Mouse (Mus musculus): ENCODE measurements at regions not wholly inside any gene's neighbourhood (a gene's known extent, or its start where the extent isn't known, plus 50 kb on each side); places are given as distances from the start of the nearest gene placed in this dataset.
A peak's percentile ranks its signal among the peaks of the same experiment; 100 is the strongest.
"Not testable (repeated sequence)": the region's sequence is repeated elsewhere in the genome, so short reads cannot be mapped to it uniquely, and the experiment has no call there.

DNA sequence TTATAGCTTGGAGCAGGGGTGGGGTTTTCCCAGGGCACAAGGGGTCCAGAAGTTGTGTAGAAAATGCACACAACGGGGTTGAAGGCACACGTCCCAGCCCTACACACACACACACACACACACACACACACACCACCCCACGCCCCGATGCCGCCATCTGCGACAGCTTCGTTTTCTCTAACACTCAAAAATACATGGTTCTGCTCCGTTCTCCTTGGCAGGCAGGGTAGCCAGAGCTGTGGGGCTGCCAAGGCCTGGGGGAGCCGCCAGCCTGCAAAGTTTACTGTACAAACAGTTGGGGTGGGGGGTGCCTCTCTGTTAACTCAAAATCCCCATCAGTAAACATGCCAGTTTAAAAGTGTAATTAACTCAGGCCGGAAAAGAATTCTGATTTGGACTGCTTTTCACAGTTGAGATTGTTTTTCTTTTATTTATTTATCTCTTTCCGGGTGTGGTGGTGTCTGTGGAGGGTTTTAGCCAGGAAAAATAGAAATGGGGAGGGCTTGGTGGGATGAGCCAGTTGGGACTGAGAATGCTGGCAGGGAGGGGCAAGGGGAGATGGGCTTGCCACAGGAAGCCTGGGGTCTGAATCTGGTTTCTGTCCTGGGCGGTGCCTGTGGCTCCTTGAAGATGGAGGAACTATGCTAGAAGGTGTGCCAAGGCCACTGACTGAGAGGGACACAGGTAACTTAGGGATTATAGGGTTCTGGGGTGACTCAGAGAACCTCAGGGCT is 148.4 kb upstream of the Rtl1 start:
- ATAC-seq (replicated peaks; ENCODE audit: poor library complexity, severe bottlenecking): no peak

DNA sequence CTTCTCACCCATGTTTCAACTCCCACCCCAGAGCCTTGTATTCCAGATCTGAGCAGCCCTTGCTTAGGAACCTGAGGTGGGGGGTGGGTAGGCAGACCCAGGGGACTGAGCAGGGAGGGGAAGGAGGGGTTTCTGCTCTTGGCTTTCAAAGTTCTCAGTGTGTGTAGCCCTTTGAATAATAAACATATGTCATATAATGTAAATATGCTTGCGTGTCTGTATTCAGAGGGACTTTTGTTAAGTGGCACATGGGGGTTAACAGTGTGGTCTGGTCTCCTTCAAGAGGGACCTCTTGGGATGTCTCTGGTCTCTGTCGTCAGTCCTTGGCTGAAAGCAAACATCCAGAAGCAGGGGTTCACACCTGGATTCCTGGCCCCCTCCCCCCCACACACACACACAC is 149.1 kb upstream of the Rtl1 start:
- no peak for ATAC-seq (replicated peaks; ENCODE audit: poor library complexity, severe bottlenecking)

DNA sequence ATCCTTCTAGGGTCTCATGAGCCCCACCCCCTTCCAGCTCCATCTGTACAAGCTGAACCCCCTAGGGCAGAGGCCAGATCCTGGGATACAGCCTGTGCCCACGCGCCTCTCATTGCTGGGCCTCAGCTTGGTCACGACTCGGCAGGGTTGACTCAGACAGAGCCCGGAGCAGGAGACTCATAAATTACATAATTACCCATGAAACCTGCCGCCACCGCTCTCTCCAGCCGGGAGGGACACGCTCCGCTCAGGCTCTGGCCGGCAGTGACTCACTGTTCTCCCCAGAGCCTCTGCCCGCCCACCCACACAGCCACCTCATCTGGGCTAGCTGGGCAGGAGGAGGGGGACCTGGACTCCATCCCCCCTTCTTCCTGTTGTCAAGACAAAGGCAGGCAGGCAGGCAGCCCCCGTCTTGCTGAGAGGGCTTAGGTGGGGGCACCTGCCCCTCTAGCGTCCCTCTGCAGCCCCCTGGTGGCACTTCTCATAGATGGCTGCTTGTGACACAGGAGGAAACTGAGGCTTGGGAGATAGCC is 149.6 kb upstream of the Rtl1 start:
- ATAC-seq (replicated peaks; ENCODE audit: poor library complexity, severe bottlenecking): no peak

DNA sequence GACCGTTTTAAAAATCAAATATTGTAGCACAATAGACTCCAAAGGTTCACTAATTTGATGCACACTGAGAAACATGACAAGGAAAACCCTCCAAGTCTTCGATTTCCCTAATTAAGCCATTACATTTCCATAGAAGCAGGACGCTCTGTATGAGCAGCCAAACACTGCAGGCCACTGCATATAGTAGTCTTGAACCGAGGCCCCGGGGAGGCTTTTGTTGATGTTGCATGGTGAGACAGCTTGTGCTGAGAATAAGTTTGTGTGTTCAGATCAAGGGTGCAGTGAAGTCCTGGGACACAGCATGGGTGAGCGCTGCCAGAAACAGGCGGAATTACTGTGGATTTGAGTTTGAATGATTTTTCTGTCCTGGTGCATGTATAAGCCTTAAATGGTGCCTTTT is 154.9 kb upstream of the Rtl1 start:
- ATAC-seq (replicated peaks; ENCODE audit: poor library complexity, severe bottlenecking): no peak

DNA sequence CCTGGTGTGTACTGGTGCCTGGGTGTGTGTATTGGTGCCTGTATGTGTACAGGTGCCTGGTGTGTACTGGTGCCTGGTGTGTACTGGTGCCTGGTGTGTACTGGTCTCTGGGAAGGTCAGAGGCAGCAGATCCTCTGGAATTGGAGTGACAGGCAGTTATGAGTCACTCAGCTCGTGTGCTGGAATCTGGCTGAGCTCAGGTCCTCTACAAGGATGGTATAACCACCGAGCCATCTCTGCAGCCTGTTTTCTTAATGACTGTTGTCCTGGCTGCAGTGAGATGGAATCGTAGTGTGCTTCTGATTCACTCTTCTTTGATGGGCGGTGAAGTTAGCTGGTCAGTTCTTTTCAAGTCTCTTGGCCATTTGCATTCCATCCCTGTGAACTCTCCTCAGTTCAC is 164.2 kb upstream of the Rtl1 start:
- no peak for ATAC-seq (replicated peaks; ENCODE audit: poor library complexity, severe bottlenecking)

DNA sequence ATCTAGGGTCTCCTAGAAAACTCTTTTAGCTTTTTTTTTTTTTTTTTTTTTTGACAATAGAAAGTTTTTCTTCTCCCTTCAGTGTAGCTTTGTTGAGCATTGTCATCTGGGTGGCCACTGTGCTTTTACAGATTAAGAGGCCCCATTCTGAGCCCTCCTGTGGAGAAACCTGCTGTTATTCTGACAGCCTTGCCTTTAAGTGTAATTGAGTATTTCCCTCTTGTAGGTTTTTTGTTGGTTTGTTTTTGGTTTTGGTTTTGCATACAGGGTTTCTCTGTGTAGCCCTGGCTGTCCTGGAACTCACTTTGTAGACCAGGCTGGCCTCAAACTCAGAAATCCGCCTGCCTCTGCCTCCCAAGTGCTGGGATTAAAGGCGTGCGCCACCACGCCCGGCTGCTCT is 166.5 kb upstream of the Rtl1 start:
- ATAC-seq (replicated peaks; ENCODE audit: poor library complexity, severe bottlenecking): not testable (repeated sequence)

DNA sequence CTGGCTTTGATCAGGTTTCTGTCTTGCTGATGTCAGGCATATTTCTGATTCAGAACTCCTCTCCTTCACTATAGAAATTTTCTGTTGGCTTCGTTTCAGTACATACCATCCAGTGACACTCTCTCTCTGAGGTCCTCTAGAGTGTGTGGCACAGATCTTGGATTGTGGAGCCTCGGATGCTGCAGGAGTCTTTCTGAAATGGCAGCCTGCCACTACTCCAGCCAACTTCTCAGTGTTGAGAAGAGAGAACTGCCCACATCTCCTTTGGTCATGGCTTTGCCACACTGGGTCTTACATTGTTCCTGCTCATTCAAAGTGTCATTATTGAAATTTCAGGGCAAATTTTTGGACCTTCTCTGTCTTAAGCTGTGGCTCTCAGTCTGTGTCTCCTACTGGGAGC is 172.4 kb upstream of the Rtl1 start:
- ATAC-seq (replicated peaks; ENCODE audit: poor library complexity, severe bottlenecking): no peak

DNA sequence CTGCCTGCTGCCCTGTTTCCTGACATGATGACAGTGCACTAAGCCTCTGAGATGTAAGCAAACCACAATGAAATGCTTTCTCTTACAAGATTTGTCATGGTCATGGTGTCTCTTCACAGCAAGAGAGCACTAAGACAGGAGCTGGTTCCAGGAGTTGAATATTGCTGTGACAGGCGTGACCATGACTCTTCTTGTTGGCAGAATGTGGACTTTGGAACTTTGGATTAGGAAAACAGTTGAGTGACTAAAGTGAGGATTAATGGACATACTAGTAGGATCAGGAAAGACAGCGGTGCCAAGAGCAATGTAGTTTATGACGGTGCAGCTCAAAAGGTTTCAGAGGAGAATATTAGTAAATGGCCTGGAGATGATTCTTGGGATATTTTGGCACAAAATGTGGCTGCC is 173.8 kb upstream of the Rtl1 start:
- no peak for ATAC-seq (replicated peaks; ENCODE audit: poor library complexity, severe bottlenecking)

DNA sequence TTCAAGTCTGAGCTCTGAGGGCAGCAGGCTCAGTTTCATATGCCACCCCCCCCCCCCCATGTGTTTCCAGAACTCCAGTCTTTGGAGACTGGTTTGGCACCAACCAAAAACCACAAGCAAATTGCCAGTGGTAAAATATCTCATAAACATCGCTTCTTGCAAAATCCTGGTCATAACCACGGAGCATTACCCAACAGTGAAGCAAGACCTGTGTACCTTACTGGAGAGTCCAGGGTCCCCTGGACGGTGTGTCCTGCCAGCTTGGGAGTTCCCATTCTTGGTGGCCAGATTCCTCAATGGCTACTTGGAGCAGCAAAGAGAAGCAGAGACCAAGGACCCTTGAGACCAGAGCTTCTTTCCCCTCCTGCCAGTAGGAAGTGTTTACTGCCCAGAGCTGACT is 198.7 kb upstream of the Rtl1 start:
- peak; percentile 65 for ATAC-seq (replicated peaks; ENCODE audit: poor library complexity, severe bottlenecking)

DNA sequence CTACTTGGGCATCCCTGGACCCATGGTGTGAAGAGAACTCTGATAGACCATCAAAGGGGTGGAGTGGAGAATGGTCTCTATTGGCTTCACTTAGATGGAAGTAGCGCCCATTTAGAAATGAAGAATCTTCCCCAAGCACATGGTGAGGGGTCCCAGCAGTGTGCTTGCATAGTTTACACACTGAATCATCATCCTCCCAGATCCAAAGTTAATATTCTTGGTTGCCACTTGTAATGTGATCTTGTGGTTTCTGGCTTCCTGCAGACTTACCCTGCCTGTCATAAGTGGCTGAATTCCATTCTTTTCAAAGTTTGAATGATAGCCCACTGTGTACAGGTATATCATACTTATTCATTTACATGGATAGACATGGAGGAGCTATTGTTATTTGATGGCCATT is 199.3 kb upstream of the Rtl1 start:
- ATAC-seq (replicated peaks; ENCODE audit: poor library complexity, severe bottlenecking): no peak

DNA sequence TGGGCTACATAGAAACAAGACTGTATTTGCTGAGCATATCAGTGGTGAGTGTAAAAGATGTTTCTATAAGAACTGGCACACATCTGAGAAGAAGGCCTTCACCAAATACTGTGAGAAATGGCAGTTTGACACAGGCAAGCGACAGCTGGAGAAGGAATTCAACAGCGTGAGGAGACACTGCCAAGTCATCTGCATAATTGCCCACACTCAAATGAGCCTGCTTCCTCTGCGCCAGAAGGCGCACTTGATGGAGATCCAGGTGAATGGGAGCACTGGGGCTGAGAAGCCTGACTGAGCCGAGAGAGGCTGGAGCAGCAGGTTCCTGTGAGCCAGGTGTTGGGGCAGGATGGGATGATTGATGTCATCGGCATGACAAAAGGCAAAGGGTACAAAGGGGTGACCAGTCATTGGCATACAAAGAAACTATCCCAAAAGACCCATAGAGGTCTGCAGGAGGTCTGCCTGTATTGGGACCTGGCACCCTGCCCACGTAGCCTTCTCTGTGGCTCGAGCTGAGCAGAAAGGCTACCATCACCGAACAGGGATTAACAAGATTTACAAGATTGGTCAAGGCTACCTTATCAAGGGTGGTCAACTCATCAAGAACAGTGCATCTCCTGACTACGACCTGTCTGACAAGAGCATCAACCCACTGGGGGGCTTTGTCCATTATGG is 227.2 kb upstream of the Rtl1 start:
- no peak for ATAC-seq (replicated peaks; ENCODE audit: poor library complexity, severe bottlenecking)

DNA sequence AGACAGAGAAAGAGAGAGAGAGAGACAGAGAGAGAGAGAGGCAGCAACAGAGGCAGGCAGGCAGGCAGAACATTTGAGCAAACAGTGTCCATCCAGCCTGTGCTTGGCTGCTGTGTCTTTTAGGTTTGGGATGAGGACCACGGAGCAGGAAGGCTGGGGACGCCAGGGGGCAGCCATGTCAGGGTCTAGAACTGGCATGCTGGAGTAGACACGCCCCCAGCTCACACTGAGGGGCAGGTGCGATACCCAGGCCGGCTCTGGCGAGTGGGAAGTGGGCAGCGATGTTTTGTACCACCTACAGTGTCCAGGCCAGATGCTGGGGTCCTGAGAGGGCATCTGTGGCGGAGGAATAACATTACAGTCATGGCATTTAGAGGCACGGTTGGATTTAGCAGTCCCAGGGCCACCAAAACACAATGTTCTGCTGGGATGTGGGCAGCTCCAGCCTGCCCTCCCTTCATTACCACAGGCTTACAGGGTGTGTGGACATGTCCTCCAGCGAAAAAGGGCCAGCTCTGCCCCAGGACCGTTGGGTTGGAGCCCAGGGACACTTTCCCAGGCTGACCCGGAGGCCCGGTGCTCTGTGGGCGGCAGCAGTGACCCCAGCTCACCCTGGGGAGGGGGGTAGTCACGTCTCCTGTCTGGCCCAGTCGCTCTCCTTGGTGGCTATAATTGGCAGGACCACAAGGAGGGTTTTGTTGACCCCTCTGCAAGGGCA is 230.3 kb upstream of the Rtl1 start:
- ATAC-seq (replicated peaks; ENCODE audit: poor library complexity, severe bottlenecking): no peak

DNA sequence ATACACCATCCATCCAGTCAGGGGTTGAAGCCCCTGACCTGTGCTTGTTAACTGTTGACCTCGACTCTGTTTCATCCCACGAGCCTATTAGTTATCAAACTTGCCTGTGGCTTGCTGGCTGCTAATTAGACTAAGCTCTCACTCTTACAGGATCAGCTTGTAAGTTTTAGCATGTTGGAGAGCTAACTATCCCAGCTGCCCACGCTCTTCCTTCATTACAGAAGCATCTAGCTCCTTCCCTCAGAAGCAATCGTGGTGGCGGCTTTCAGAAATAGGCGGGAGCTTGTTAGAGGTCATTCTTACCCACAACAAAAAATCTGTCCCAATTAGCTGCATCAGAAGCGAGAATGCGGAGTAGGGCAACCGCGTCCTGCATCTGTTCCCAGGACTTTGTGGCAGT is 232.8 kb upstream of the Rtl1 start:
- no peak for ATAC-seq (replicated peaks; ENCODE audit: poor library complexity, severe bottlenecking)

DNA sequence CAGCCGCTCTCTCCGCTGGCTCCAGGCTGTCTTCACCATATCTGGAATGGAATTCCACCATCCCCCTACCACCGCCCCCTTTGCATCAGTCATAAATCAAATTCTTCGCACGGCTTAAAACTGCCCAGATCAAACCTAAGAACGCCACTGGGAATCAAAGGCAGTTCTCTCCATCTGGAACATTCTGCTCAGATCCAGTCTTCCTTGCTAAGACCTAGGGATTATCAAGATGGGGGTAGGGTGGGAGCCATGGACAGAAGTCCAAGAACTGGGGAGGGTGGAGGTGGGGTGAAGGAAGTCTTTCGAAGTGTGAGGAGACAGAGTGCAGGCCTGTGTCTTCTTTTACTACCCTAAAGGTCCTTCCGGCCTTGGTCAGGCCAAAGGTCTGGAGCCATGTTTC is 236.4 kb upstream of the Rtl1 start:
- no peak for ATAC-seq (replicated peaks; ENCODE audit: poor library complexity, severe bottlenecking)

DNA sequence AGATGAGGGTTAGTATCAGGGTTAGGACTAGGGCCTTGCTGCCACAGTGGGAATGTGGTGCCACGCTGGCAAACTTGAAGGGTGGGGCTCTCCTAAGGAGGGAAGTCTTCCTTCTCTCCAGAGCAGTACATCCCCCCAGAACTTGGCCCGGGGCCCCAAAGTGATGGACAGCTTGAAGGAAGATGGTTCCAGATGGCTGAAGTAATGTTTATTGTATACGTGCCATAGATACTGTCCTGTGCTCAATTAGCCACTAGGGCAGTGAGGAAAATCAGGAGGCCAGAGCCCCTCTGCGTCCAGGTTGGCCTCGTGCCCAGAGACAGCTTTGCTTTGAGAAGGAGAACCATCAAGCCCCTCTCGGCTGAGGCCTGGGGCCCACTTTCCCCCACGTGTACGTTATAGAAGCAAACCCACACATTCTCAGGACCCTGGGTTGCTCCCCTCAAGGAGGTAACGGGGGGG is 239.0 kb upstream of the Rtl1 start:
- no peak for ATAC-seq (replicated peaks; ENCODE audit: poor library complexity, severe bottlenecking)

DNA sequence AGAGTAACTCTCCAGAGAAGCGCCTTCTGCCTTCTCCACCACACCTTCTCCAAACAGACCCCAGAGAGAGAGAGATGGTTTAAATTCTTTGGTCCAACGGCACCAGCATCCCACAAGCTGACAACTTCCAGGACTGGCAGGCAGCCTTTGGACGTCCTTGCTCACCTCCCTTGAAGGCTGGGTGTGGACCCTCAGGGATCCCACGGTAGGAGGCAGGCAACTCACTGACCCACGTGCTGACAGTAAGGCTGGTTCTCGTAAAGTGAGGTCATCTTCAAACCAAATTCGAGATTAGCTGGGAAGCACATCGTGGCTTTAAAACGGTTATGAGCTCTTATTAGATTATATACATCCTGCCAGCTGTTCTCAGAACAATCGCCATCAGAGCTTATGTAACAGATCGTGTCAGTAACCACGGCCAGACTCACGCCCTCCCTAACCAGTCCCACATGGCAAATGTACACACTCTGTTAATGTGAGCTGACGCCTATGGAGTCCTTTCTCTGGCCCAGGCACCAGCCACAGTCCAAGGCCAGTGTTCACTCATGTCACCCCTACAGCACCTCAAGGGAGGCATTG is 239.9 kb upstream of the Rtl1 start:
- ATAC-seq (replicated peaks; ENCODE audit: poor library complexity, severe bottlenecking): no peak

DNA sequence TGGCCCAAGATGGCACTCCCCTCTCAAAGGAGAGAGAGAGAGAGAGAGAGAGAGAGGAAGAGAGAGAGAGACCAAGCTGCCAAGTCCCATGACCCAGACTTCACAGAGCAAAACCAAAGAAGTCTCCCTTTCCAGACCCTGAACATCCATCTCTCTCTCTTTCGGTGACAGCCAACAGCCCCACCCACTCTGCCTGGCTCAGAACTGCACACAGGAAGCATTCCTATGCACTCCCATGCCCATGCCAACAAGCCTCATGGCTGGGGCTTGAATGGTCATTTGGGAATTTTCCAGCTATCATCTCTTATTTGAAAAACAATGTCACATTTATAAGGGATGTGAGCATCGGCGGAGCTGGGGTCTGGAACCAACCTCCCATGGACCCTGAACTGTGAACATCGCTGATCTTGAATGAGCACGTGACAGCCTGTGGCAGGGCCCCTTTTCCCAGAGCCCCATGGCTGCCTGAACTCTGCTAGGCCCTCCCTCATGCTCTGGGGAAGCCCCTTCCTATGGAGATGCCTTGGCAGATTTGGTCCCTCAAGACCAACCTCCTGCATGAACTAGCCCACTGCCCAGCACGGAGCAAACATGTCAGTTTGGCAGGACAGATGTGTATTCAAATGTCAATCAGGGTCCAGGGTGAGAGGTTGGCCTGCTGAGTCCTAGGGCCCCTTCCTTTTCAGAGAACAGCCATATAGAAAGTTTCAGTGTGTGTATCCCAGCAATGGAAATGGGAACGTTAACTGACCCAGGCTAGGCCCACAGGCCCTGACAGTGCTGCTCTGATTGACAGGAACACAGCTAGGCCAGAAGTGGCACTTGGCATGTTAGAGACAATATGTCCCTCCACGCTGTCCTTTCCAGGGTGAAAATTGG is 244.8 kb upstream of the Rtl1 start:
- ATAC-seq (replicated peaks; ENCODE audit: poor library complexity, severe bottlenecking): no peak

DNA sequence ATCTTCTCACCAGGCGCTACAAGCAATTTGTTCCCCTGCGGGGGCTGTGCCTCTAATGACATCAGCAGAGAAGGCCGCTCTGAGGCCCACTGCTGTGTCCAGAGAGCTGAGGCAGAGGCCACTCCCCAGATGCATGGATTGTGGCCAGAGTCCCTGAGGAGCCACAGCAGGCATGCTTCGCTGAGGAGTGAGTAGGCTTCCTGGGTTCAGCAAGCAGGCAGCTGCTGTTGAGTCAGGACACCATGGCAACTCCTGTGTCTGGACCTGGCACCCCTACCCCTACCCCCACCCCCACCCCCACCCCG is 245.4 kb upstream of the Rtl1 start:
- no peak for ATAC-seq (replicated peaks; ENCODE audit: poor library complexity, severe bottlenecking)

DNA sequence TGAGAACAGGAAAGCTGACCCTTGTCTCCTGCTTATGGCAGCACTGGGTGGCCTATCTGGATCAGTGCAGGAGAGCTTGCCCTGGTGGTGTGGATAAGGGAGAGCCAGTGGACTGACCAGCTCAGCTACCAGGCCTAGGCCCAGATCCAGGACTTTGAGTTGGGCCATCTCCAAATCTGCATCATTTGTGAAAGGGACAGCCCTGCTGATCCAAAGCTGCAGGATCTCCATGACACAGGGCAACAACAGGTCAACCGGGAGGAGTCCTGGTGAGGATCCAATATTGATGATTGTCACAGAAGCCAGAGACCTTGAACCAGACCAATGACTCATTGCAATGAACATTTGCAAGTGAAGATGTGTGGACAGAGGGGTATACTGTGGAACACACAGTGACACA is 256.2 kb upstream of the Rtl1 start:
- no peak for ATAC-seq (replicated peaks; ENCODE audit: poor library complexity, severe bottlenecking)

DNA sequence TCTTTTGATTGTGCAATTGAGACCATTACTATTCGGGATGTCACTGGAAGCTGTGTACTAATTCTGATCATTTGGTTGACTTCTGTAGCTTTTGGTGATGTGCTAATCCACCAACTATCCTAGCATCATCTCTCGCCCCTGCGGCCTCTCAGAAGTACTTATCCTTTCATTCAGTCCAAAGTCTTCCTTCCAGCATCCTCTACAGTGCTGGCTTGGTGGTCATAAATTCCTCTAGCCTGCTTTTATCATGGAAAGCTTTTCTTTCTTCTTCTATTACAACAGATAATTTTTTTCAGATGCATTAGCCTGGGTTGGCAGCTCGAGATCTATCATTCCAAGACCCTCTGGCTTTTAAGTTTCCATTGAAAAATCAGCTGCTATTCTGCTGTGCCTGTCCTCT is 257.6 kb upstream of the Rtl1 start:
- no peak for ATAC-seq (replicated peaks; ENCODE audit: poor library complexity, severe bottlenecking)

All from granulocyte monocyte progenitor cell, adult 5-6 weeks (primary cell).